Mouse (Mus musculus) megakaryocyte, embryonic 14.5 days (primary cell): ENCODE data around the gene Pcsk6.

Experiments used
- FLI1 ChIP-seq: IDR thresholded peaks from 2 replicates; pipeline ENCODE4 v1.6.1; 2012; ENCODE audit warnings: low read length, inconsistent platforms, mixed read lengths
- GATA1 ChIP-seq: IDR thresholded peaks from 3 replicates; pipeline ENCODE4 v1.6.1; 2012; ENCODE audit warnings: mixed read lengths, low read length, inconsistent platforms, borderline replicate concordance

DNA sequence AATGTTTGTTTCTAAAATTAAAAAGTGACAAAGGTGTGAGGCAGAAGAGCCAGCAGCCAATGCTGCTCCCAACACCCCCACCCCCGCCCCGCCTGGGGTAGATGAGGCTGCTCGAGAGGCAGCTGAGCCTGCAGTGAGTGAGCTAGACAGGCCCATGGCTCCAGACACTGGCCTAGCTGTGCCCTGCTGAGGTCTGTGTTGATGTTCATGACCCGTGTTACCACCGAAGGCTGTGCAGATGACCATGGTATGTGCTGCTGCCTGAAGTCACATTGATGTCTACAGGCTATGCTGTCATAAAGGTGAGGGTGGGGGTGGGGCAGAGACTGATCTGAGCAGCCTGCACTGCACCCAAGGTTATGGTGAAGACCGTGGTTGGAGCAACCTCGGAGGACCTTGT lies 237.3 kb downstream of the Pcsk6 start:
- TF ChIP-seq FLI1 (no peak), GATA1 (no peak)
